In the genomic region with DNA sequence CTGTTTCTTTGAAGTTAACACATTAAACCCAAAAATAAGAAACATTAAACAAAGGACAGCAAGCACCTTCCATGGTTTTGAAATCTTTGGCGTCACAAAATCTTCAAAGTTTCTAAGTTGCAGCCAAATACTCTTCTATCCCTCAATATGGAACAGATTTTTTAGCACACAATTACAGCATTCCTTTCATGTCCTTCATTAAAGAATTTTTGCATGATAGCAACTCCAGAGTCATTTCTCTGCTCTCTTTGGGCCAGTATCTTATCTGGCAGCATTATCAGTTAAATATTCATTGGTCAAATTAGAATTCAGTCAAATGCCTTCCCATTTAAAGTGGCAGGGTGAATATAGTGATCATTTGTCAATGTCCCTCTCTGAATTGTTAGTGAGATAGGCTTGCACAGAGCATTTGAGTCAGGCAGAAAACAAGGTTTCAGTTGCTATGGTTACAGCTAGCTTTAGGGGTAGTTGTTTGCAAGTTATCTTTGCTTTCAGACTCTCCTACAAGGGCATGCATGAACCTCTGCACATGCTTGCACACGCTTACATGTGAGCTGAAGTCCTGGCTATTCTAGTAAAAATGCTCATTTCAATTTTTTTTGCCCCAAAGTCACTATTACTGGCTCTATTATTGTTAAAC, we compare ENCODE assay signal across 16 mouse cellular contexts.
DNase-seq lines count a peak whose midpoint lies in the region; ATAC-seq and TF ChIP-seq lines count a peak whose summit lies in the region.
"Had no signal": no experiment of that assay in that cellular context is flagged by ENCODE, and none has a peak within 500 bp of the region (broad histone marks: within the 10 kb centered on the region; RNA-seq: fewer than 3 reads in every experiment).

No protein-coding gene starts in this region.

- no peak overlapping the region for H3K9ac ChIP-seq in hindbrain, embryonic 11.5 days (ENCODE audit: low read depth, low read length)
- H3K9ac ChIP-seq in hindbrain, embryonic 14.5 days: no peak overlapping the region
- H3K9ac ChIP-seq in midbrain, embryonic 15.5 days: no peak overlapping the region
- H3K9ac ChIP-seq: heart, embryonic 13.5 days had no signal

- peak; percentile 63 for ATAC-seq in hindbrain, embryonic 11.5 days (ENCODE audit: low FRiP score)
- ATAC-seq in hindbrain, embryonic 14.5 days (ENCODE audit: low FRiP score): peak; percentile 51; the same call in 1 of the 2 replicates
- ATAC-seq in midbrain, embryonic 15.5 days (replicated peaks): peak; percentile 84

- H3K4me2 ChIP-seq in hindbrain, embryonic 11.5 days (replicated peaks; ENCODE audit: low read depth, low read length): no peak overlapping the region
- H3K4me2 ChIP-seq in hindbrain, embryonic 14.5 days (replicated peaks): no peak overlapping the region
- H3K4me2 ChIP-seq in midbrain, embryonic 15.5 days: no peak overlapping the region
- H3K4me2 ChIP-seq: heart, embryonic 13.5 days had no signal

- WGBS in hindbrain, embryonic 11.5 days: 43% methylated on average over 2 of the region's 2 CpGs
- WGBS in hindbrain, embryonic 10.5 days: 69% methylated on average over 2 of the region's 2 CpGs
- WGBS in hindbrain, embryonic 14.5 days: 48% methylated on average over 2 of the region's 2 CpGs
- 59% methylated on average over 2 of the region's 2 CpGs for WGBS in midbrain, embryonic 15.5 days

- H3K27me3 ChIP-seq in hindbrain, embryonic 11.5 days (ENCODE audit: control insufficient read depth, insufficient read depth, low read length): no peaks in the 10 kb centered on the region
- H3K27me3 ChIP-seq in hindbrain, embryonic 10.5 days (ENCODE audit: insufficient read depth, poor library complexity, severe bottlenecking): no peaks in the 10 kb centered on the region
- no peaks in the 10 kb centered on the region for H3K27me3 ChIP-seq in hindbrain, embryonic 14.5 days (ENCODE audit: control insufficient read depth, insufficient read depth, low read length)
- H3K27me3 ChIP-seq in midbrain, embryonic 15.5 days (replicated peaks): no peaks in the 10 kb centered on the region
- H3K27me3 ChIP-seq: heart, embryonic 13.5 days had no signal

- TF ChIP-seq CTCF in brain, embryonic 14.5 days (IDR thresholded peaks at IDR 0.05; ENCODE audit: borderline replicate concordance, extremely low read depth, insufficient read depth, insufficient read length): no peak

- H3K4me3 ChIP-seq in hindbrain, embryonic 11.5 days (ENCODE audit: low read depth, low read length): no peak overlapping the region
- no peak overlapping the region for H3K4me3 ChIP-seq in hindbrain, embryonic 10.5 days
- H3K4me3 ChIP-seq in hindbrain, embryonic 14.5 days (replicated peaks; ENCODE audit: low read length): no peak overlapping the region
- no peak overlapping the region for H3K4me3 ChIP-seq in midbrain, embryonic 15.5 days
- H3K4me3 ChIP-seq: heart, embryonic 13.5 days had no signal

- H3K27ac ChIP-seq in hindbrain, embryonic 11.5 days (ENCODE audit: low read depth, low read length): no peak overlapping the region
- no peak overlapping the region for H3K27ac ChIP-seq in hindbrain, embryonic 10.5 days
- H3K27ac ChIP-seq in hindbrain, embryonic 14.5 days: no peak overlapping the region
- no peak overlapping the region for H3K27ac ChIP-seq in midbrain, embryonic 15.5 days
- H3K27ac ChIP-seq: heart, embryonic 13.5 days had no signal

- peak; percentile 37 for DNase-seq in hindbrain, embryonic 11.5 days (ENCODE audit: low spot score)
- no peak for DNase-seq in hindbrain, embryonic 10.5 days (ENCODE audit: low spot score)
- peak; percentile 64 for DNase-seq in brain, embryonic 14.5 days (ENCODE audit: low read depth)
- DNase-seq in hindbrain, embryonic 14.5 days (ENCODE audit: low spot score): peak; percentile 38
- no peak for DNase-seq in layer of hippocampus, postnatal 36 days
- DNase-seq in heart, adult 18-20 months: no peak
- no peak for DNase-seq in cerebellum, postnatal 36 days
- DNase-seq: cerebellum, adult 18-20 months; heart, postnatal 4 days; kidney, adult 11 months; kidney, postnatal 14 days; layer of hippocampus, adult 9-11 months; retina, postnatal 1 day; thymus, adult 18-20 months had no signal

- no peaks in the 10 kb centered on the region for H3K9me3 ChIP-seq in hindbrain, embryonic 11.5 days (ENCODE audit: control insufficient read depth, low read length)
- H3K9me3 ChIP-seq in hindbrain, embryonic 10.5 days: no peaks in the 10 kb centered on the region
- no peaks in the 10 kb centered on the region for H3K9me3 ChIP-seq in hindbrain, embryonic 14.5 days (ENCODE audit: control insufficient read depth, low read length)
- no peaks in the 10 kb centered on the region for H3K9me3 ChIP-seq in midbrain, embryonic 15.5 days
- H3K9me3 ChIP-seq: heart, embryonic 13.5 days had no signal

- no peaks in the 10 kb centered on the region for H3K36me3 ChIP-seq in hindbrain, embryonic 11.5 days (ENCODE audit: control insufficient read depth, insufficient read depth, low read length)
- H3K36me3 ChIP-seq in hindbrain, embryonic 10.5 days: no peaks in the 10 kb centered on the region
- no peaks in the 10 kb centered on the region for H3K36me3 ChIP-seq in hindbrain, embryonic 14.5 days (replicated peaks; ENCODE audit: control insufficient read depth, insufficient read depth)
- no peaks in the 10 kb centered on the region for H3K36me3 ChIP-seq in midbrain, embryonic 15.5 days (replicated peaks)
- H3K36me3 ChIP-seq: heart, embryonic 13.5 days had no signal

- no peaks in the 10 kb centered on the region for H3K4me1 ChIP-seq in hindbrain, embryonic 11.5 days (replicated peaks; ENCODE audit: control insufficient read depth, insufficient read depth, low read length)
- H3K4me1 ChIP-seq in hindbrain, embryonic 10.5 days (replicated peaks): peaks cover 27% of the 10 kb centered on the region
- H3K4me1 ChIP-seq in hindbrain, embryonic 14.5 days (replicated peaks; ENCODE audit: control insufficient read depth, insufficient read depth, low read length): no peaks in the 10 kb centered on the region
- peaks cover 6% of the 10 kb centered on the region for H3K4me1 ChIP-seq in midbrain, embryonic 15.5 days

- no peak for TF ChIP-seq POLR2A in brain, embryonic 14.5 days (IDR thresholded peaks at IDR 0.05; ENCODE audit: borderline replicate concordance, extremely low read depth, insufficient read depth, insufficient read length, poor library complexity, severe bottlenecking)

Comparison
In these comparisons a context has a peak if more than half of its experiments do, and no peak if none do; other contexts are left out.
1. DNase-seq: peak in hindbrain, embryonic 11.5 days (single experiment), brain, embryonic 14.5 days (single experiment) and hindbrain, embryonic 14.5 days (single experiment); none in hindbrain, embryonic 10.5 days (single experiment), layer of hippocampus, postnatal 36 days (0 of 2), heart, adult 18-20 months (0 of 2) and cerebellum, postnatal 36 days (0 of 2).
2. Peak in every context shown above with its lines, with median percentiles within 50 percentile points of each other: ATAC-seq.